Mouse (Mus musculus) Patski (cell line): Measurements from ENCODE around the gene Adcy5. TPM values are rescaled to one million over a fixed set of nuclear protein-coding genes. Genes with fewer than 3 reads are reported as not detected.

Experiments
- ATAC-seq: fragments of 100-300 bp; one replicate; pipeline ENCODE4 v1.8.0; 2021
- CTCF ChIA-PET: fragments of 350-600 bp; sonication (Branson Sonifier 250); formaldehyde crosslinking; loops from one replicate; lab custom pipeline; 2022; ENCODE audit warnings: inconsistent platforms; lab: Charles Lee
- POLR2A ChIA-PET: fragments of 350-600 bp; sonication (Branson Sonifier 250); formaldehyde crosslinking; loops from one replicate; lab custom pipeline; 2022; ENCODE audit warnings: antibody characterized with exemption, inconsistent platforms; lab: Charles Lee
- DNase-seq: peaks from one replicate; pipeline ENCODE4 v3.0.0-alpha.2; 2011; ENCODE audit warnings: low read depth, low spot score
- H3K27me3 ChIP-seq: fragments of 371-371 bp; one replicate; pipeline ENCODE4 v1.5.1; 2021
- CTCF ChIP-seq: fragments of 100-300 bp; IDR thresholded peaks from one replicate; pipeline ENCODE4 v1.5.1; 2021
- in situ Hi-C: fragments of 300-500 bp; cut with MboI; formaldehyde crosslinking; loops from 3 replicates; pipeline ENCODE4 v1.11.1; 2018; ENCODE audit warnings: low pct_unique_long_range_greater_than_20kb, mixed read lengths
- polyA plus RNA-seq: library from polyadenylated mRNA; unstranded; gene quantifications from one replicate; pipeline ENCODE4 v1.2.3, GENCODE M21; 2021

The Adcy5 gene
- polyA plus RNA-seq, 1 experiment from 2014 or later: 0.05 TPM

DNA sequence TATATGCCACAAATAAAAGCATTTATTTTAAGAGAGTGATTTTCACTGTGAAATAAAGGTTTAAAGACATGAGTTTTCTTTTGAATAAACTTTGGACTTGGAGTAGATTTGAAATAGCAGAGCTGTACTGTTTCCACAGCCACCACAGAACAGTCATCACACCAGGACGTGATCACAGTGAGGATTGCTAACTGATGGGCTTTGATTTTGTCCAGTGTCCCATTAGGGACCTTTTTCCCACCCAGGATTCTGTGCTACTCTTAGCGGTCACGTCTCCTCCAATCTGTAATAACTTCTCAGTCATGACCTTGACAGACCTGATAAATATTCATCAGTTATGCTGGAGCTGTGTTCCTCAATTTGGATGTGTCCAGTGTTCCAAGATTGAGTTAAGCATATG lies 160.8 kb downstream of the Adcy5 start:
- in situ Hi-C loops: loop anchor here (10.0 kb wide), 1 partner anchor 309 kb away; no protein-coding TSS in a partner anchor
- TF ChIP-seq CTCF: no peak
- ChIA-PET POLR2A (no interaction called here), CTCF (no interaction called here)
- no peaks in the 10 kb centered on the region for H3K27me3 ChIP-seq
- no peak for DNase-seq
- no peak for ATAC-seq

- ChIA-PET POLR2A (interaction anchor here (0.7 kb wide), 1 partner anchor 424 kb away, joined by 4 read pairs; no protein-coding TSS in a partner anchor), CTCF (interaction anchor here (1.2 kb wide), 1 partner anchor 10 kb away, joined by 3 read pairs; no protein-coding TSS in a partner anchor)
- H3K27me3 ChIP-seq: no peaks in the 10 kb centered on the region
- no peak for TF ChIP-seq CTCF
- ATAC-seq: no peak
- no peak for DNase-seq
- in situ Hi-C loops: loop anchor here (10.0 kb wide), 1 partner anchor 308 kb away; no protein-coding TSS in a partner anchor
Observed at GRCm38 (mm10) chr16:35316856-35317264, 162.2 kb downstream of the Adcy5 start.

GRCm38 (mm10) chr16:35317460-35317859 lies 162.8 kb downstream of the Adcy5 start:
- ChIA-PET CTCF (interaction anchor here (1.2 kb wide), 1 partner anchor 11 kb away, joined by 3 read pairs; no protein-coding TSS in a partner anchor), POLR2A (interaction anchor here (0.7 kb wide), 1 partner anchor 424 kb away, joined by 4 read pairs; no protein-coding TSS in a partner anchor)
- DNase-seq (no peak), ATAC-seq (no peak)
- H3K27me3 ChIP-seq: no peaks in the 10 kb centered on the region
- TF ChIP-seq CTCF: no peak
- in situ Hi-C loops: loop anchor here (10.0 kb wide), 1 partner anchor 307 kb away; no protein-coding TSS in a partner anchor

DNA sequence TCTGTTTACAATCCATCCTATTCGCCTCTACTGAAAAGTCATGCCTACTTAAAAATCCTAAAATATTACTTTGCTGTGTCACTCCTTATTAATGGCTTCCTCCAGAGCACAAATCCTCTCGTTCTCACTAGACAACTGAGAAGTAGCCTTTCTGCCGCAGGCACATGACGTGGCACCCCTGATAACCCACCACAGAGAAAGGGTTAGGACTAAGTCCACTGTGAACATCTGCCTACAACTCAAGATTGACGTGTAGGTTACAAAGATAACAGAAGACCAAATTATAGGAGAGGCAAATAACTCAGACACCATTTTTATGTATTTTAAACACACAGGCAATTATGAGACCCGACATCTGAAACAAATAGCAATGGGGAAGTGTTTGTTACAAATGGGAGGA lies 163.7 kb downstream of the Adcy5 start:
- ChIA-PET POLR2A (no interaction called here), CTCF (interaction anchor here (1.2 kb wide), 1 partner anchor 12 kb away, joined by 3 read pairs; no protein-coding TSS in a partner anchor)
- DNase-seq (no peak), ATAC-seq (no peak)
- no peak for TF ChIP-seq CTCF
- no peaks in the 10 kb centered on the region for H3K27me3 ChIP-seq
- in situ Hi-C loops: loop anchor here (10.0 kb wide), 1 partner anchor 306 kb away; no protein-coding TSS in a partner anchor

DNA sequence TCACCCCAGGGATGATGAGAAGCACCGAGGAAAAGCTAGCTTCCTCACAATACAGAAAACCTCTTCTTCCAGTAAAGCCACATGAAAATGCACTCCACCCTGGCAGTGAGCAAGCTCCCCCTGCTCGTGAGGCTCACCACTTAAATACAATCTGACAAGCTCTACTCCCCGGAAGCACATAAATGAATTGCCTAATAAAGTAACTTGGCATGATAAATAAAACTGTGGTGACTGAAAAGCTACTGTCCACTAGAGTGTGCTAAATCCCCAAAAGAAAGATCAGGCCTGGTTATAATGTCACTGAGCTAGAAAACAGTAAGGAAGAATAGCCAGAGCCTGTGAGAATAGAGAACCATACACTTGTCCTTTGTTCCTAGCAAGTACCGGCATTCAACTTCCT lies 164.7 kb downstream of the Adcy5 start:
- CTCF ChIA-PET: interaction anchor here (0.9 to 1.2 kb wide), 3 partner anchors 11 to 279 kb away, joined by 3 to 4 read pairs (median 3); partner anchors contain the start of gene Sema5b
- POLR2A ChIA-PET: no interaction called here
- ATAC-seq (no peak), DNase-seq (no peak)
- in situ Hi-C loops: loop anchor here (10.0 kb wide), 1 partner anchor 305 kb away; no protein-coding TSS in a partner anchor
- H3K27me3 ChIP-seq: no peaks in the 10 kb centered on the region
- peak; percentile 58 for TF ChIP-seq CTCF

DNA sequence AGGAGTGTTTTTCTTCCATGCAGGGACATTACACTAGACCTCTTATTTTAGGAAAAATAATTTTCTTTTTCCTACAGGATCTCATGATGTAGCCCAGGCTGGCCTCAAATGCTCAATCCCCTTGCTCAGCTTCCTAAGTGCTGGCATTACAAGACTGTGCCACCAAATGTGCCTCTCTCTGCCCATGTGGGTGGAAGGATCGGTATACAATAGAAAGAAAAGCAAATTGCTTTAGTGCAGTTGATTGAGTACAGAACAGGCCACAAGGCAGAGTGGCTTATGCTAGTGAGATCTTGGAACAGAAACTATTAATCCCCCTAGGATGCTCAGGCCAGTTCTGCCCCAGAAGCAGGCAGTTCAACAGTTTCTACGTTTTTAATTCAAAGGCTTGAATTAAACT lies 165.1 kb downstream of the Adcy5 start:
- TF ChIP-seq CTCF: no peak
- POLR2A ChIA-PET: no interaction called here
- DNase-seq (no peak), ATAC-seq (no peak)
- H3K27me3 ChIP-seq: no peaks in the 10 kb centered on the region
- CTCF ChIA-PET: interaction anchor here (0.9 to 1.2 kb wide), 3 partner anchors 10 to 279 kb away, joined by 3 to 4 read pairs (median 3); partner anchors contain the start of gene Sema5b
- in situ Hi-C loops: loop anchor here (10.0 kb wide), 1 partner anchor 305 kb away; no protein-coding TSS in a partner anchor

GRCm38 (mm10) chr16:35330451-35330850 lies 175.8 kb downstream of the Adcy5 start:
- POLR2A ChIA-PET: interaction anchor here (0.6 kb wide), 1 partner anchor 308 kb away, joined by 4 read pairs; no protein-coding TSS in a partner anchor
- CTCF ChIA-PET: interaction anchor here (1.5 kb wide), 1 partner anchor 11 kb away, joined by 4 read pairs; no protein-coding TSS in a partner anchor
- no peak for TF ChIP-seq CTCF
- no peaks in the 10 kb centered on the region for H3K27me3 ChIP-seq
- in situ Hi-C loops: no loop called here
- ATAC-seq (no peak), DNase-seq (no peak)

Other genes with a start within 250 kb of the Adcy5 start
- gene Hacd2, start 132.4 kb upstream of the Adcy5 start, polyA plus RNA-seq: 76.2 TPM
- 28.8 TPM for gene Sec22a, start 209.0 kb downstream of the Adcy5 start, polyA plus RNA-seq